Mouse (Mus musculus): ENCODE results near the gene Obscn. TPM values are rescaled to one million over a fixed set of nuclear protein-coding genes. Genes with fewer than 3 reads are reported as not detected.

The Obscn gene
- total RNA-seq, 2 experiments from 2014 or later, result 1.2 to 1.7 TPM

- no peak for DNase-seq
These were observed 5.7 kb upstream of the Obscn start for GRCm38 (mm10) chr11:59141772-59142370.

- no peak for DNase-seq
These were observed 2.6 kb upstream of the Obscn start for GRCm38 (mm10) chr11:59138537-59139486.

GRCm38 (mm10) chr11:59136994-59137706 is 948 bp upstream of the Obscn start:
- no peak for DNase-seq

- no peak for DNase-seq
These were observed 966 bp downstream of the Obscn start for GRCm38 (mm10) chr11:59135051-59135820.

- DNase-seq, result no peak
These were observed 1.7 kb downstream of the Obscn start for GRCm38 (mm10) chr11:59134373-59134997.

- DNase-seq, result no peak
These were observed 4.1 kb downstream of the Obscn start for GRCm38 (mm10) chr11:59132065-59132464.

- no peak for DNase-seq
These were observed 4.8 kb downstream of the Obscn start for GRCm38 (mm10) chr11:59131348-59131919.

GRCm38 (mm10) chr11:59130782-59131181 is 5.4 kb downstream of the Obscn start:
- DNase-seq, result no peak

GRCm38 (mm10) chr11:59105945-59106344 is 30.3 kb downstream of the Obscn start:
- no peak for DNase-seq

- no peak for DNase-seq
These were observed 33.9 kb downstream of the Obscn start for GRCm38 (mm10) chr11:59102324-59102723.

GRCm38 (mm10) chr11:59098339-59098738 is 37.9 kb downstream of the Obscn start:
- DNase-seq, result peak in 1 of 2 experiments; percentile 10

- no peak for DNase-seq
These were observed 38.4 kb downstream of the Obscn start for GRCm38 (mm10) chr11:59097770-59098169.

- DNase-seq, result no peak
These were observed 42.0 kb downstream of the Obscn start for GRCm38 (mm10) chr11:59094213-59094612.

GRCm38 (mm10) chr11:59087581-59087980 is 48.6 kb downstream of the Obscn start:
- DNase-seq, result no peak

- DNase-seq, result no peak
These were observed 51.0 kb downstream of the Obscn start for GRCm38 (mm10) chr11:59085200-59085599.

GRCm38 (mm10) chr11:59083125-59083524 is 53.1 kb downstream of the Obscn start:
- DNase-seq, result no peak

GRCm38 (mm10) chr11:59078311-59078710 is 57.9 kb downstream of the Obscn start:
- DNase-seq, result no peak

GRCm38 (mm10) chr11:59070321-59070720 is 65.9 kb downstream of the Obscn start:
- peak in 1 of 2 experiments; percentile 17 for DNase-seq

- no peak for DNase-seq
These were observed 67.3 kb downstream of the Obscn start for GRCm38 (mm10) chr11:59068922-59069321.

GRCm38 (mm10) chr11:59068433-59068832 is 67.8 kb downstream of the Obscn start:
- no peak for DNase-seq

- no peak for DNase-seq
These were observed 68.3 kb downstream of the Obscn start for GRCm38 (mm10) chr11:59067921-59068320.

Data from layer of hippocampus, postnatal 36 days (tissue).